Mouse (Mus musculus) left cerebral cortex, adult 6 months (tissue): ENCODE measurements around the gene Suco. TPM values are rescaled to one million over a fixed set of nuclear protein-coding genes. Genes with fewer than 3 reads are reported as not detected.

Experiments
- long read RNA-seq, 2 experiments: library from polyadenylated mRNA; unstranded; transcript quantifications; one replicate each; pipeline ENCODE4 v2.0.0; 2019 to 2020
- polyA plus RNA-seq: library from polyadenylated mRNA; unstranded; fragments of <200 nt; fragmentation: Nextera tagmentation; gene quantifications from 2 replicates; pipeline ENCODE4 v1.2.3, GENCODE M21; 2021

Gene Suco
- 5.4 and 5.8 TPM in 2 replicates for polyA plus RNA-seq
- long read RNA-seq, experiment 1, full-length matches to known transcripts: 3 of 33 reads
- long read RNA-seq, experiment 1, partial matches to known transcripts: 17 of 33 reads
- long read RNA-seq, experiment 1, other reads (novel, unspliced or antisense): 13 of 33 reads
- long read RNA-seq, experiment 2, full-length matches to known transcripts: 1 of 27 reads
- long read RNA-seq, experiment 2, partial matches to known transcripts: 17 of 27 reads
- long read RNA-seq, experiment 2, other reads (novel, unspliced or antisense): 9 of 27 reads

DNA sequence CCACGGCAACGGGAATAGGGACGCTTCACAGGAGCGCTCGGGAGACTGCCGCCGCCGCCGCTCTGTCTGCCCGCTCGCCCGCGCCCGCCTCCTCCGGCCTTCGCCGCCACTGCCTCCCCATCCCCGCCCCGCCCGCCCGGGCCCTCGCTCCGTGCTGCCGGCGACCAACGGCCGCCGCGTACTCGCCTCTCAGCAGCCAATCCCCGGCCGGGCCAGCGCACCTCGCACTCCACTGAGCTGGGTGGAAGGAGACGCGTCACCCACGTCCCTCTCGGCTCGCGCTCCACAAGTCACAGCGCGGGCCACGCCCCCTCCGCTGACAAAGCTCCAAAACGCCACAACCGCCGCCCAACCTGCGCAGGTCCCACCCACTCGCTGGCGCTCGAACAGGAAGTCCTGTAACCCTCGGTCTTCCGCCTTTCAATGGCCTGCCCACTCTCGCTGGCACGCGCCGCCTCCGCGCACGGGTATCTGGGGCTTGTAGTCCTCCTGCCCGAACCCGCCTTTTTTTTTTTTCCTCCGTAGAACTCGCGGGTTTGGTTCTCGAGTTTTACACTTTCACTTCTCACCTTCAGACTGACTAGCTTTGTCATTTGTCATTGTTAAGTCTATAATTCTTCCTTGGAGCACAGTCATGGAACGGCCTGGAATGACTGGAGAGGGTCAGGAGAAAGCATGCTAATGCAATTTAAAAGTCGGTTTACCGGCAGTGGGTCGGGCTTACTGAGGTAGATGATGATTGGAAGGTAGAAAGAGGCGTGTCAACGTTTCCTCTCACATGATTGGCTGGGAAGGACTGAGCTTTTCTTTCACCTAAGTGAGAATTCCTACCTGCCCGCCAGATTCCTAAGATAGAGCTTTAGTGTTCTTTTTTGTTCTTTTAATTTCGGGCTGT lies at the start of gene Suco:
Gene Suco (minus strand): TSS at position 130 of the 895 bp plus-strand sequence.

DNA sequence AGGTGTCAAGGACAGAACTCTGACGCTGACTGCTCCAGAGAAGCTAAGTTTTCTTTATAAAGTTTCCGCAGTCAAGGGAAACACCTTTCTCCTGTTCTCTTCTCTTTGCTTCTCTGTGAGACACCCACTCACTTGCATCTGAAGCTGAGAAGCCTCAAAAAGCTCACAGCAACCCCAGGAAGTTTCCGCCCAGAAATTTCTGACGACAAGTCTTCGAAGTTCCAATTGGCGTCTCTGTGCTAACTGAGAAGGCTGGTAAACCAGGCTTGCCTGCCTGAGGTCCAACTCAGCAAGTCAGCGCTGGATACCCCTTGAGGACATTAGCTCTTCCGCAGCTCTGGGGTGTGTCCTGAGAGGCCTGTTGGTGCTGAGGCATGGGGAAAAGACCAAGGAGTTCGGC lies 88.1 kb downstream of the Suco start, which contains the start of gene Fasl:
Gene Fasl (minus strand): TSS at position 157 of the 400 bp plus-strand sequence.

Other genes with a start within 250 kb of the Suco start
- gene Fasl, start 88.2 kb downstream of the Suco start, polyA plus RNA-seq: not detected in 2 replicates
- gene Pigc, start 92.5 kb upstream of the Suco start, polyA plus RNA-seq: 8.8 and 9.1 TPM in 2 replicates
- not detected in 2 replicates for gene 4930558K02Rik, start 103.0 kb upstream of the Suco start, polyA plus RNA-seq